Mouse (Mus musculus) ES-Bruce4 (cell line): ENCODE data around the gene Smim13. TPM values are rescaled to one million over a fixed set of nuclear protein-coding genes. Genes with fewer than 3 reads are reported as not detected.

Experiments
- H3K27ac ChIP-seq: 2 replicates; pipeline ENCODE4 v1.5.1; 2012; ENCODE audit warnings: low read length, inconsistent platforms; ENCODE audit not compliant: insufficient read depth
- H3K27me3 ChIP-seq: 2 replicates; pipeline ENCODE4 v1.6.1; 2012; ENCODE audit warnings: mild to moderate bottlenecking, low read length, inconsistent platforms; ENCODE audit not compliant: control insufficient read depth, poor library complexity, insufficient read depth, severe bottlenecking
- H3K36me3 ChIP-seq: 2 replicates; pipeline ENCODE4 v1.6.1; 2012; ENCODE audit warnings: inconsistent platforms, mild to moderate bottlenecking, low read length, moderate library complexity; ENCODE audit not compliant: control insufficient read depth, poor library complexity, insufficient read depth, severe bottlenecking
- H3K4me1 ChIP-seq: one replicate; pipeline ENCODE4 v1.8.1; 2011; ENCODE audit warnings: low read length; ENCODE audit not compliant: control insufficient read depth, insufficient read depth
- H3K4me3 ChIP-seq: 2 replicates; pipeline ENCODE4 v1.5.1; 2011; ENCODE audit warnings: low read depth, mild to moderate bottlenecking, low read length
- H3K9ac ChIP-seq: 2 replicates; pipeline ENCODE4 v1.6.1; 2012; ENCODE audit warnings: low read depth, mild to moderate bottlenecking, inconsistent platforms; ENCODE audit not compliant: poor library complexity, severe bottlenecking
- H3K9me3 ChIP-seq: replicated peaks from 2 replicates; pipeline ENCODE4 v1.6.1; 2012; ENCODE audit warnings: mild to moderate bottlenecking, low read length, inconsistent platforms; ENCODE audit not compliant: control insufficient read depth, poor library complexity, insufficient read depth, severe bottlenecking
- CTCF ChIP-seq: IDR thresholded peaks from one replicate; pipeline ENCODE4 v1.8.1; 2011; ENCODE audit warnings: low read depth, low read length
- EP300 ChIP-seq: IDR thresholded peaks from 2 replicates; pipeline ENCODE4 v1.6.1; 2011; ENCODE audit warnings: low read depth, low read length; ENCODE audit not compliant: insufficient read depth
- POLR2A ChIP-seq: IDR thresholded peaks from one replicate; pipeline ENCODE4 v1.8.1; 2011; ENCODE audit warnings: low read length; ENCODE audit not compliant: insufficient read depth
- polyA plus RNA-seq: library from polyadenylated mRNA; stranded (reverse); fragments of >200 nt; gene quantifications from 2 replicates; pipeline ENCODE4 v1.2.4, GENCODE M21; 2011; ENCODE audit warnings: low read depth; ENCODE audit not compliant: missing spikeins, insufficient read depth, insufficient read length

Smim13 gene
- polyA plus RNA-seq, 1 experiment: 8.4 TPM

- Histone ChIP-seq H3K9ac (no peak overlapping the region), H3K9me3 (no peaks in the 10 kb centered on the region), H3K27ac (no peak overlapping the region), H3K27me3 (no peaks in the 10 kb centered on the region), H3K36me3 (no peaks in the 10 kb centered on the region), H3K4me1 (no peaks in the 10 kb centered on the region), H3K4me3 (no peak overlapping the region)
- TF ChIP-seq EP300 (no peak), CTCF (no peak), POLR2A (no peak)
These were observed 38.4 kb upstream of the Smim13 start for GRCm38 (mm10) chr13:41211276-41211675.

GRCm38 (mm10) chr13:41212558-41213322 is 36.9 kb upstream of the Smim13 start:
- TF ChIP-seq EP300 (no peak), CTCF (no peak), POLR2A (no peak)

GRCm38 (mm10) chr13:41215669-41216068 is 34.0 kb upstream of the Smim13 start:
- Histone ChIP-seq H3K9me3 (no peaks in the 10 kb centered on the region), H3K4me1 (no peaks in the 10 kb centered on the region), H3K9ac (no peak overlapping the region), H3K27me3 (peaks cover 2% of the 10 kb centered on the region; the same call in 1 of the 2 replicates), H3K36me3 (no peaks in the 10 kb centered on the region), H3K27ac (no peak overlapping the region), H3K4me3 (no peak overlapping the region)
- no peak for TF ChIP-seq EP300
- TF ChIP-seq CTCF: no peak
- TF ChIP-seq POLR2A: no peak

More at GRCm38 (mm10) chr13:41212558-41213322, 36.9 kb upstream of the Smim13 start:
- Histone ChIP-seq H3K4me1 (no peaks in the 10 kb centered on the region), H3K9ac (no peak overlapping the region), H3K4me3 (no peak overlapping the region), H3K36me3 (no peaks in the 10 kb centered on the region), H3K27ac (no peak overlapping the region), H3K9me3 (no peaks in the 10 kb centered on the region), H3K27me3 (no peaks in the 10 kb centered on the region)

GRCm38 (mm10) chr13:41216236-41216635 is 33.4 kb upstream of the Smim13 start:
- peaks cover 2% of the 10 kb centered on the region; the same call in 1 of the 2 replicates for H3K27me3 ChIP-seq
- H3K27ac ChIP-seq: no peak overlapping the region
- no peak for TF ChIP-seq CTCF
- TF ChIP-seq POLR2A: no peak
- no peak for TF ChIP-seq EP300
- H3K4me1 ChIP-seq: no peaks in the 10 kb centered on the region
- no peaks in the 10 kb centered on the region for H3K36me3 ChIP-seq
- no peaks in the 10 kb centered on the region for H3K9me3 ChIP-seq
- no peak overlapping the region for H3K4me3 ChIP-seq
- H3K9ac ChIP-seq: no peak overlapping the region

- H3K9ac ChIP-seq: no peak overlapping the region
- TF ChIP-seq POLR2A: no peak
- no peak for TF ChIP-seq EP300
- TF ChIP-seq CTCF: no peak
- H3K27me3 ChIP-seq: peaks cover 2% of the 10 kb centered on the region; the same call in 1 of the 2 replicates
- H3K4me1 ChIP-seq: no peaks in the 10 kb centered on the region
- no peaks in the 10 kb centered on the region for H3K36me3 ChIP-seq
- no peaks in the 10 kb centered on the region for H3K9me3 ChIP-seq
- no peak overlapping the region for H3K27ac ChIP-seq
- H3K4me3 ChIP-seq: no peak overlapping the region
These were observed 30.6 kb upstream of the Smim13 start for GRCm38 (mm10) chr13:41219056-41219455.

- TF ChIP-seq POLR2A: no peak
- TF ChIP-seq EP300: no peak
- TF ChIP-seq CTCF: no peak
- Histone ChIP-seq H3K9me3 (no peaks in the 10 kb centered on the region), H3K4me1 (no peaks in the 10 kb centered on the region), H3K27me3 (peaks cover 2% of the 10 kb centered on the region; the same call in 1 of the 2 replicates), H3K4me3 (peak overlapping the region; percentile 88), H3K9ac (peak overlapping the region; percentile 79), H3K27ac (no peak overlapping the region), H3K36me3 (no peaks in the 10 kb centered on the region)
These were observed 29.8 kb upstream of the Smim13 start for GRCm38 (mm10) chr13:41219687-41220303.
